Mouse (Mus musculus) right cerebral cortex, postnatal 36 days (tissue): ENCODE data around the gene Uqcr11.

ENCODE experiments used
- DNase-seq, 2 experiments: peaks; one replicate each; pipeline ENCODE4 v3.0.0; 2022; ENCODE audit warnings: low spot score in 2 of 2, mixed read lengths in 1 of 2

Uqcr11 gene

GRCm38 (mm10) chr10:80376160-80376559 lies 30.5 kb downstream of the Uqcr11 start:
- peak; percentile 80 to 82 for DNase-seq

GRCm38 (mm10) chr10:80374063-80374462 lies 32.6 kb downstream of the Uqcr11 start:
- peak in 1 of 2 experiments; percentile 73 for DNase-seq

- DNase-seq: peak; percentile 47 to 65
These were observed 33.9 kb downstream of the Uqcr11 start for GRCm38 (mm10) chr10:80372706-80373105.

GRCm38 (mm10) chr10:80371983-80372382 lies 34.6 kb downstream of the Uqcr11 start:
- DNase-seq: no peak

- DNase-seq: peak; percentile 56 to 63
These were observed 35.1 kb downstream of the Uqcr11 start for GRCm38 (mm10) chr10:80371411-80371966.

- peak in 1 of 2 experiments; percentile 71 for DNase-seq
These were observed 36.5 kb downstream of the Uqcr11 start for GRCm38 (mm10) chr10:80369995-80370747.

GRCm38 (mm10) chr10:80368392-80368791 lies 38.2 kb downstream of the Uqcr11 start:
- DNase-seq: no peak

- DNase-seq: no peak
These were observed 38.7 kb downstream of the Uqcr11 start for GRCm38 (mm10) chr10:80367954-80368353.

GRCm38 (mm10) chr10:80365736-80366135 lies 40.9 kb downstream of the Uqcr11 start:
- no peak for DNase-seq

GRCm38 (mm10) chr10:80363734-80364133 lies 42.9 kb downstream of the Uqcr11 start:
- no peak for DNase-seq

GRCm38 (mm10) chr10:80357994-80358639 lies 48.5 kb downstream of the Uqcr11 start:
- DNase-seq: no peak

GRCm38 (mm10) chr10:80357336-80357735 lies 49.3 kb downstream of the Uqcr11 start:
- no peak for DNase-seq

GRCm38 (mm10) chr10:80356737-80357136 lies 49.9 kb downstream of the Uqcr11 start:
- no peak for DNase-seq

GRCm38 (mm10) chr10:80356001-80356682 lies 50.5 kb downstream of the Uqcr11 start, which contains the start of gene Plk5:
Gene Plk5, plus strand, starts transcription at chr10:80356459.
- no peak for DNase-seq

GRCm38 (mm10) chr10:80355431-80355830 lies 51.2 kb downstream of the Uqcr11 start:
- DNase-seq: no peak
